Mouse (Mus musculus): ENCODE measurements at regions not wholly inside any gene's neighbourhood (a gene's known extent, or its start where the extent isn't known, plus 50 kb on each side); places are given as distances from the start of the nearest gene placed in this dataset.

GRCm38 (mm10) chr7:129771876-129772275, 180.2 kb downstream of the Wdr11 start:
- DNase-seq (ENCODE audit: low spot score in 2 of 2): no peak

- no peak for DNase-seq (ENCODE audit: low spot score in 2 of 2)
Observed at GRCm38 (mm10) chr7:129772540-129773331, 181.1 kb downstream of the Wdr11 start.

GRCm38 (mm10) chr7:129774261-129774861, 182.7 kb downstream of the Wdr11 start:
- no peak for DNase-seq (ENCODE audit: low spot score in 2 of 2)

- no peak for DNase-seq (ENCODE audit: low spot score in 2 of 2)
Observed at GRCm38 (mm10) chr7:129775189-129775588, 183.5 kb downstream of the Wdr11 start.

GRCm38 (mm10) chr7:129778842-129779421, 187.3 kb downstream of the Wdr11 start:
- peak; percentile 50 to 65 for DNase-seq (ENCODE audit: low spot score in 2 of 2)

GRCm38 (mm10) chr7:129779939-129780338, 188.3 kb downstream of the Wdr11 start:
- no peak for DNase-seq (ENCODE audit: low spot score in 2 of 2)

- DNase-seq (ENCODE audit: low spot score in 2 of 2): no peak
Observed at GRCm38 (mm10) chr7:129781756-129782155, 190.1 kb downstream of the Wdr11 start.

GRCm38 (mm10) chr7:129784966-129785365, 193.3 kb downstream of the Wdr11 start:
- DNase-seq (ENCODE audit: low spot score in 2 of 2): no peak

GRCm38 (mm10) chr7:129787011-129787410, 195.3 kb downstream of the Wdr11 start:
- no peak for DNase-seq (ENCODE audit: low spot score in 2 of 2)

- DNase-seq (ENCODE audit: low spot score in 2 of 2): no peak
Observed at GRCm38 (mm10) chr7:129787736-129788135, 196.1 kb downstream of the Wdr11 start.

GRCm38 (mm10) chr7:129789461-129789860, 197.8 kb downstream of the Wdr11 start:
- no peak for DNase-seq (ENCODE audit: low spot score in 2 of 2)

- no peak for DNase-seq (ENCODE audit: low spot score in 2 of 2)
Observed at GRCm38 (mm10) chr7:129790590-129791449, 199.2 kb downstream of the Wdr11 start.

- DNase-seq (ENCODE audit: low spot score in 2 of 2): no peak
Observed at GRCm38 (mm10) chr7:129791450-129791820, 199.8 kb downstream of the Wdr11 start.

- DNase-seq (ENCODE audit: low spot score in 2 of 2): no peak
Observed at GRCm38 (mm10) chr7:129793733-129794132, 202.1 kb downstream of the Wdr11 start.

- no peak for DNase-seq (ENCODE audit: low spot score in 2 of 2)
Observed at GRCm38 (mm10) chr7:129794276-129794675, 202.6 kb downstream of the Wdr11 start.

GRCm38 (mm10) chr7:129798525-129798924, 206.9 kb downstream of the Wdr11 start:
- no peak for DNase-seq (ENCODE audit: low spot score in 2 of 2)

- DNase-seq (ENCODE audit: low spot score in 2 of 2): no peak
Observed at GRCm38 (mm10) chr7:129800461-129800867, 208.8 kb downstream of the Wdr11 start.

GRCm38 (mm10) chr7:129801431-129801847, 209.8 kb downstream of the Wdr11 start:
- DNase-seq (ENCODE audit: low spot score in 2 of 2): no peak

- no peak for DNase-seq (ENCODE audit: low spot score in 2 of 2)
Observed at GRCm38 (mm10) chr7:129802168-129802567, 210.5 kb downstream of the Wdr11 start.

- DNase-seq (ENCODE audit: low spot score in 2 of 2): no peak
Observed at GRCm38 (mm10) chr7:129805340-129805739, 213.7 kb downstream of the Wdr11 start.

GRCm38 (mm10) chr7:129810141-129810540, 218.5 kb downstream of the Wdr11 start:
- no peak for DNase-seq (ENCODE audit: low spot score in 2 of 2)

GRCm38 (mm10) chr7:129810565-129810964, 218.9 kb downstream of the Wdr11 start:
- DNase-seq (ENCODE audit: low spot score in 2 of 2): no peak
